Mouse (Mus musculus) c-Kit-positive CD71-negative TER-119-negative erythroid progenitor cells, embryonic 14.5 days (primary cell): ENCODE data around the gene Ssbp2.

Experiments
- DNase-seq: peaks from one replicate; pipeline ENCODE4 v3.0.0-alpha.2; 2013; ENCODE audit warnings: low read depth

Gene Ssbp2

DNA sequence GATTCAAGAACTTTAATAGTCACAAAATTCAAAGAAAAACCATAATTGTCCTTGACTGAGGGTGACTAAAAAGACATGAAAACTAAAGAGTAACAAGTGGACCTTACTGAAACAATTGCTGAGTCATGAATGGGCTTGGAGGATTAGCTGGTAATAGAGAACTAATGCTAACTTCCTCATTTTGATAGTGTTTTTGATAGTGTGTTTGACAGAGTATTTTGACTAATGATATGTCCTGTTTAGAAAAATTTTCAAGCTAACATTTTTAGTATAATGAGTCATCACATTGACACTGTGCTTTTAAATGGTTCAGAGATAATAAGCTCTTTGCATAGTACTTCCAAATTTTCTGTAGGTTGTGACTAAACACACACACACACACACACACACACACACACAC, 267.8 kb downstream of the Ssbp2 start:
- peak; percentile 16 for DNase-seq

DNA sequence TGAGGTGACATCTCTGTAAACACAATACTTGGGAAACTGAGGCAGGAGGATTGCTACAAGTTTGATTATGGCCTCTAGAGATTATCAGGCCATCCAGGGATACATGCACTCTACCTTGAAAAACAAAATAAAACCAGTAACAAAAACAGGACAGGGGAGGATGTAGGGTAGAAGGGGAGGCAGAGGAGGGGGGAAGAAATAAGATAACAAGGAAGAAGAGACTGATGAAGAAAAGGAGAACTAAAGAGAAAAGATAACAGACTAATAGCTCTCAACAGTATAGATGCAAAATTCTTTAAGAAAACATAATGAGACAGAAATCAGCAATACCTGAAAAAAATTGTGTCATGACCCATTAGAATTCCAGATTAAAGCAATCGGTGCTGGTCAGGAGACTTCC, 277.1 kb downstream of the Ssbp2 start:
- no peak for DNase-seq

GRCm38 (mm10) chr13:91740851-91741250, 280.8 kb downstream of the Ssbp2 start:
- DNase-seq, result no peak

DNA sequence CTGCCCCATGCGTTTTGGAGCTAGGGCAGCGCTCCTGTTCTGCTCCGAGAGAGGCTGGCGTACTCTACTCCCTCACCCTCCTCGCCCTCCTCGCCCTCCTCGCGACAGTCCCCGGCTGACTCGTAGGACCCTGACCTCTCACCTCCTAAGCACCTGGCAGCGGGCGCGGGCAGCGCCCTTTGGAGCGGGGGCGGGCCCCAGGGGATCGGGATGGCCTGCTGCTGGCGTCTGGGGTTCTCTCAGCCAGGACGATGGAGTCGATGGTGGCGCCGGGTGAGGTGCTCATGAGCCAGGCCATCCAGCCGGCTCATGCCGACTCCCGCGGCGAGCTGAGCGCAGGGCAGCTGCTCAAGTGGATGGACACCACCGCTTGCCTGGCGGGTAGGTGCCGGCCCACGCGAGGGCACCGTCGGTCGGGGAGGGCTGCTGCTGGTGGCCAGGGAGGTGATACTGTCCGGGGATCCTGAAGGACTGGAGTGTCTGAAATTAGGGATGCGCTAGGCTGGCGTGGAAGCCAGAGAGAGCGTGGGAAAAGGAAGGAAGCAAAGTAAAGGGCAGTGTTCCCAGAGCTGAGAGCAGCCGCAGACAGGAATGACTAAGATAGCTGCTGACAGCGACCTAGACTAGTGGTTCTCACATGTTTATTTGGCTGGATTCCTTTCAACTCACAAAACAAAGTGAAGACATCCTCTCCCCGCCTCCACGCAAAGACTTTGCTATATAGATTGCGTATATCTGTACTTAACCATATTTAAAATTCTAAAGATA, 281.4 kb downstream of the Ssbp2 start, which contains the start of gene Acot12:
Acot12 (plus strand) TSS at position 233 of the 768 bp plus-strand sequence.
- DNase-seq, result no peak

DNA sequence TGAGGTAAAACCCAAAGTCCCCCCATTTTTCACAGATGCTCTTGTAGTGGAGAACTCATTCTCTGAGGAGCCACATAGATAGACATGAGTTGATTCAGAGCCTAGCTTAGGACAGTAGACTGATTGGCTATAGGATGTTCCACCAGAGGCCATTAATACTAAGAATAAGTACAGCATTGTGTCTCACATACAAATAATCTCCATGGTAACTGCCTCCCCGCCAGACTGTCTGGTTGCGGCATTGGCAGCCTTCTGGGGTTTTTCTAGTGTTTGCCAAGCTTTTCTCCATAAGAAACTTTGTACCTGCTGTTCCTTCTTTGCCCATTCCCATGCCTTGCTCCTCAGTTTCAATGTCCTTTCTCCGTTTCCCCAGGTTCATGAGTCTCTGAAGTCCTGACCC, 283.1 kb downstream of the Ssbp2 start:
- no peak for DNase-seq

DNA sequence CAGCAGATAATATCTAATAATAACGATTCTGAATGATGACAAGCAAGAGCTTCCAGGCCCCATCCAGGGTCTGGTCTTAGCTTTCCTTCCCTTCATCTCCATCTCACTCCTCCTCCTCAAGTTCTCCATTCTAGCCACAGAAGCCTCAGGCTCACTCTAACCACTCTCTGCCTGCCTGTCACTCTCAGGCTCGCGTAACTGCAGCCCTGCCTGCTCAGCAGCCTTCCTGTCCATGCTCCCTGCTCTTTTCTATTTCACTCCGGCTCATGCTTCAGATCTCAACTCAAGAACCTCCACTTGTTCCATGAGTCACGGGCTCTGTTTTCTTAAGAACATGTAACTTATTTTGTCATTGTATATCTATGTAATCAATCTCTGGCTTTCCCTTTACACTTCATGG, 286.4 kb downstream of the Ssbp2 start:
- no peak for DNase-seq

DNA sequence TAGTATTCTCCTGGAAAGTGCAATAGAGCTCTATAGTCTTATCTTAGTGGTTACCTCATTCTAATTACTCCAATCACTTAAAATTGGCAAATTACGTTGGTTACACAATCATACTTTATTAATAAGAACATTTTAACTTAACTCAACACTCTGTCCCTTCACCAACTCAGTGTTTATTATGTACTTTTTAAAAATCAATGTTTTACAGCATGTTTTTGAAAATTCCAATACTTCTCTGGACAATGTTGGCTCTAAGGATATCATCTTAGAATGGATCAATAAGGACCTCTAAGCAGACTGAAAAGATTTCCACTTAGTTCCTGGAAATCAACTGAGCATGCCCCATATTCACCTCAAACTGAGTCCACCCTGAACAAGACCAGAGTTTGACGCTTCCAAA, 288.3 kb downstream of the Ssbp2 start:
- DNase-seq, result no peak

GRCm38 (mm10) chr13:91749981-91750380, 289.9 kb downstream of the Ssbp2 start:
- DNase-seq, result no peak
